Mouse (Mus musculus) intestine, embryonic 14.5 days (tissue): Measurements from ENCODE around the gene Tfr2. TPM values are rescaled to one million over a fixed set of nuclear protein-coding genes. Genes with fewer than 3 reads are reported as not detected.

Experiments
- ATAC-seq: fragments of 200-750 bp; cut with Nextera tagmentation; replicated peaks from 2 replicates; pipeline ENCODE4 v1.8.0; 2017; ENCODE audit warnings: low read depth, moderate number of reproducible peaks, moderate TSS enrichment, moderate library complexity; ENCODE audit not compliant: low FRiP score, low TSS enrichment
- DNase-seq: peaks from one replicate; pipeline ENCODE4 v3.0.0-alpha.2; 2018; ENCODE audit warnings: low spot score
- H3K27ac ChIP-seq: fragments of 300-500 bp; sonication (generic); 2 replicates; pipeline ENCODE4 v1.5.1; 2014; ENCODE audit warnings: low read depth, mild to moderate bottlenecking, control low read depth
- H3K27me3 ChIP-seq: fragments of 300-500 bp; sonication (generic); replicated peaks from 2 replicates; pipeline ENCODE4 v1.6.1; 2014; ENCODE audit warnings: low read length, control low read depth; ENCODE audit not compliant: control insufficient read depth, insufficient read depth
- H3K36me3 ChIP-seq: fragments of 300-500 bp; sonication (generic); 2 replicates; pipeline ENCODE4 v1.6.1; 2014; ENCODE audit warnings: low read length, control low read depth; ENCODE audit not compliant: control insufficient read depth, insufficient read depth
- H3K4me1 ChIP-seq: fragments of 300-500 bp; sonication (generic); replicated peaks from 2 replicates; pipeline ENCODE4 v1.6.1; 2014; ENCODE audit warnings: low read length, control low read depth, mixed read lengths; ENCODE audit not compliant: control insufficient read depth, insufficient read depth
- H3K4me2 ChIP-seq: fragments of 300-500 bp; sonication (generic); 2 replicates; pipeline ENCODE4 v1.6.1; 2014; ENCODE audit warnings: low read length
- H3K4me3 ChIP-seq: fragments of 300-500 bp; sonication (generic); 2 replicates; pipeline ENCODE4 v1.5.1; 2014; ENCODE audit warnings: low read depth, low read length, control low read depth, mixed read lengths
- H3K9ac ChIP-seq: fragments of 300-500 bp; sonication (generic); 2 replicates; pipeline ENCODE4 v1.6.1; 2014; ENCODE audit warnings: mild to moderate bottlenecking, low read length
- H3K9me3 ChIP-seq: fragments of 300-500 bp; sonication (generic); 2 replicates; pipeline ENCODE4 v1.6.1; 2016; ENCODE audit warnings: low read length, control low read depth; ENCODE audit not compliant: control insufficient read depth
- WGBS: fragments of 180-500 bp; shearing (Covaris S2); extraction: QIAGEN DNeasy Blood & Tissue Kit; methylation state at CpG from one replicate; pipeline ENCODE4 v1.1.7; 2014; 5-methylcytosine and 5-hydroxymethylcytosine counted together
- polyA plus RNA-seq: library from polyadenylated mRNA; unstranded; fragments of >200 nt; fragmentation: Nextera tagmentation; extraction: Ambion mirVana; gene quantifications from 2 replicates; pipeline ENCODE4 v1.2.1, GENCODE M21; 2014

Tfr2 gene
- 0.34 and 0.38 TPM in 2 replicates for polyA plus RNA-seq

DNA sequence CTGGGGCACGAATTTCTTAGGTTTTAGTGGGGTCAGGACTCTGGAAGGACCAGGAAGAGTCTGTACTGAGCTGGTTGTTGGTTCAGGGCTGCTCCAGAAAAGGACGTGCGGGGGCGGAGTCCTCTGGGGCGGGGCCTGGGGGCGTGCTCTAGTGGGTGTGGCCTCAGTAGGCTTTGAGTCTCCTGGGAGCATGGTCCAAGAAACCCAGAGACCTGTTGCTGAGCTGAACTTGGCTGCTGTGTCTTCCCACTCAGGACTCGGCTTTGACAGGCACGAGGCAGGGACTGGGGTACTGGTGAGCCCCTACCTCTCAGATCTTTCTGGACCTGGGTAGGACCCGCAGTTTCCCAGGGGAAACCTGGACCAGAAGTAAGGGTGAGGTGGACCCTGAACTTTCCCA is at the start of gene Tfr2:
Gene Tfr2, plus strand, starts transcription at position 176 of the 400 bp plus-strand sequence.
- Histone ChIP-seq H3K36me3 (no peaks in the 10 kb centered on the region), H3K27me3 (peaks cover 5% of the 10 kb centered on the region; the same call in 1 of the 2 replicates), H3K4me2 (no peak within 1 kb of the TSS), H3K4me3 (no peak within 1 kb of the TSS), H3K4me1 (0 out of 2 replicates have a peak, but pooled peaks cover 2% of the 10 kb centered on the region), H3K27ac (no peak within 1 kb of the TSS), H3K9ac (no peak within 1 kb of the TSS), H3K9me3 (no peaks in the 10 kb centered on the region)
- peak; percentile 72 for DNase-seq
- no peak; the same call in 1 of the 2 replicates for ATAC-seq
- 23% methylated on average over 9 of the region's 9 CpGs for WGBS

DNA sequence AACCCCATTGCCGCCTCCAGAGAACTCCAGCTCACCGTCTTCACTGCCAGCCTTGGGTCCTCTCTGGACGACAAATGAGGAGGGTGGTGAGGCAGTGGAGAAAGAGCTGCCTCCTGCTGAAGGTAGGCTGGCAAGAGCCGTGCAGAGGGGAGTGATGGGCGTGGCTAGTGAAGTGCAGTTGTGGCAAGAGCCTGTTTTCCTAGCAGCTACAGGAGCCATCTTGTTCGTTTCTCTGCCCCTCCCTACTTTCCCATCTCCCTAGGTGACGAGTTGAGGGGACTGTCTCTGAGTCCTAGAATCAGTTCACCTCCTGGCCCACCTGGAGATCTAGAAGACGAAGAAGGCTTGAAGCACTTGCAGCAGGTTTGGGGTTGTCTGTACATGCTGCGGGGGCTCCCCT is 47.8 kb upstream of the Tfr2 start:
- H3K4me1 ChIP-seq, result no peaks in the 10 kb centered on the region
- H3K27ac ChIP-seq, result no peak overlapping the region
- no peak overlapping the region for H3K4me2 ChIP-seq
- ATAC-seq (no peak), DNase-seq (no peak)
- H3K27me3 ChIP-seq, result no peaks in the 10 kb centered on the region
- H3K4me3 ChIP-seq, result no peak overlapping the region
- H3K9ac ChIP-seq, result no peak overlapping the region
- H3K36me3 ChIP-seq, result peaks cover 94% of the 10 kb centered on the region
- no peaks in the 10 kb centered on the region for H3K9me3 ChIP-seq
- WGBS, result 79% methylated on average over 9 of the region's 9 CpGs

DNA sequence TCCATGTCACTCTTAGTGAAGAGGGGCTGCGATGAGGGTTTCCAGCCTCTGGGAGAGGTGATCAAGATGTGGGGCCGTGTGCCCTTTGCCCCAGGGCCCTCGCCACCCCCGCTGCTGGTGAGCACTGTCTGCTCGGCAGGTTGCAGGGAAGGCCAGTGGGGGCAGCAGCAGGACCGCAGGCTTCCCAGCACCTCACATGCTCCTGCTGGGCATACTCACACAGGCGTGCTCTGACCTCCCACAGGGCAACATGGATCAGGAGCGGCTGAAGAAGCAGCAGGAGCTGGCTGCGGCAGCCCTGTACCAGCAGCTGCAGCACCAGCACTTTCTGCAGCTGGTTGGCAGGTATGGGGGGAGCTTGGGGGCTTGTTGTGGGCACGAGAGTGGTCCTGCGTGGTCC is 46.9 kb upstream of the Tfr2 start:
- 76% methylated on average over 11 of the region's 11 CpGs for WGBS
- Histone ChIP-seq H3K27ac (no peak overlapping the region), H3K4me3 (no peak overlapping the region), H3K4me1 (no peaks in the 10 kb centered on the region), H3K27me3 (no peaks in the 10 kb centered on the region), H3K9me3 (no peaks in the 10 kb centered on the region), H3K4me2 (no peak overlapping the region), H3K9ac (no peak overlapping the region), H3K36me3 (peaks cover 93% of the 10 kb centered on the region)
- DNase-seq (no peak), ATAC-seq (no peak)

DNA sequence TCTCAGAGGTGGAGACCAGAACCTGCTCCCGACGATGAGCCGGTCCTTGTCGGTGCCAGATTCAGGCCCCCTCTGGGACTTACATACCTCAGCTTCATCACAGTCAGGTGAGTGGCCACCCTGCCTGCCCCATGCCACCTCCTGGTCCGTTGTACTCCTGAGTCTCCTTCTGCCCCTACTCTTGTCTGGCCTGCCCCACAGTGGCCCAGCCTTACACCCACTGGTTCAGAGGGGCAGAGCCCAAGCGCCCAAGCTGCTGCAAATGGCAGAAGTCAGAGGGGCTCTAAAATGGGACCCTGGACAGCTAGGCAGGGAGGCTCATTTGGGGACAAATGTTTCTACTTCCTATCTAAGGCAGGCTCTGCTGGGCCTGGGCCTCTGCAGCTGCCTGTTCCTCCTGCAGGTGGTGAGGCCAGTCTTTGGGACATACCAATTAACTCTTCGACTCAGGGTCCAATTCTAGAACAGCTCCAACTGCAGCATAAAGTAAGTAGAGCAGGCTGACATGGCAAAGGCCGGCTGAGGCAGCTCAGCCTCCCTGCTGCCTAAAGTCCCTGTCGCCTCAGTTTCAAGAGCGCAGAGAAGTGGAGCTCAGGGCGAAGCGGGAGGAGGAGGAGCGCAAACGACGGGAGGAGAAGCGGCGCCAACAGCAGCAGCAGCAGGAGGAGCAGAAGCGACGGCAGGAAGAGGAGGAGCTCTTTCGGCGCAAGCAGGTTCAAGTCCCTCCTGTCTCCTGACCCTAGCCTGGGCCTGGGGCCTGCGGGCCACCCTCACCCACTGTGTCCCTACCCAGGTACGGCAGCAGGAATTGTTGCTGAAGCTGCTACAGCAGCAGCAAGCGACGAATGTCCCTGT is 46.0 kb upstream of the Tfr2 start:
- Histone ChIP-seq H3K27ac (no peak overlapping the region), H3K4me1 (no peaks in the 10 kb centered on the region), H3K9me3 (no peaks in the 10 kb centered on the region), H3K4me3 (no peak overlapping the region), H3K27me3 (no peaks in the 10 kb centered on the region), H3K4me2 (no peak overlapping the region), H3K36me3 (peaks cover 98% of the 10 kb centered on the region), H3K9ac (no peak overlapping the region)
- 82% methylated on average over 25 of the region's 25 CpGs for whole genome bisulfite sequencing
- DNase-seq (no peak), ATAC-seq (no peak)

DNA sequence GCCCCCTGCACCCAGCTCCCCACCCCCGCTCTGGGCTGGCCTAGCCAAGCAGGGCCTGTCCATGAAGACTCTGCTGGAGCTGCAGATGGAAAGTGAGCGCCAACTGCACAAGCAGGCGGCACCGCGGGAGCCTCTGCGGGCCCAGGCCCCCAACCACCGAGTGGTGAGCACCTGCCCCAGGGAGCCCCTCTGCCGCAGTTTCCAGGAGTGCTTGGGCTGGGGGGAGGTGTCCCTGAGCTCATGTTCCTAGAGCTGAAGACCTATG is 45.5 kb upstream of the Tfr2 start:
- Histone ChIP-seq H3K9me3 (no peaks in the 10 kb centered on the region), H3K27ac (no peak overlapping the region), H3K27me3 (no peaks in the 10 kb centered on the region), H3K9ac (no peak overlapping the region), H3K4me2 (no peak overlapping the region), H3K36me3 (peaks cover 98% of the 10 kb centered on the region), H3K4me1 (no peaks in the 10 kb centered on the region), H3K4me3 (no peak overlapping the region)
- ATAC-seq (no peak), DNase-seq (no peak)
- WGBS, result 85% methylated on average over 8 of the region's 8 CpGs

DNA sequence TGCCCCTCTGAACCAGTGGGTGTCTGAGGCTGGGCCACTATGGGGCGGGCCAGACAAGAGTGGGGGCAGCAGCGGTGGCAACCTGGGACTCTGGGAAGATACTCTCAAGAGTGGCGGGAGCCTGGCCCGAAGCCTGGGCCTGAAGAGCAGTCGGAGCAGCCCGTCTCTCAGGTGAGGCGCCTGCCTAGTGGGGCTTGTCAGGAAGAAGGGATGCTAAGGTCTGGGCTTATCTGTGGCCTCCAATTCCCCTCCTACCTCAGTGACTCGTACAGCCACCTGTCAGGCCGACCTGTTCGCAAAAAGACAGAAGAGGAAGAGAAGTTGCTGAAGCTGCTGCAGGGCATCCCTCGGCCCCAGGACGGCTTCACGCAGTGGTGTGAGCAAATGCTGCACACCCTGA is 45.0 kb upstream of the Tfr2 start:
- no peak for DNase-seq
- H3K4me3 ChIP-seq, result no peak overlapping the region
- peaks cover 98% of the 10 kb centered on the region for H3K36me3 ChIP-seq
- H3K4me1 ChIP-seq, result 0 out of 2 replicates have a peak, but pooled peaks cover 4% of the 10 kb centered on the region
- ATAC-seq, result no peak
- no peaks in the 10 kb centered on the region for H3K27me3 ChIP-seq
- no peak overlapping the region for H3K9ac ChIP-seq
- no peaks in the 10 kb centered on the region for H3K9me3 ChIP-seq
- no peak overlapping the region for H3K27ac ChIP-seq
- WGBS, result 86% methylated on average over 13 of the region's 13 CpGs
- H3K4me2 ChIP-seq, result no peak overlapping the region

DNA sequence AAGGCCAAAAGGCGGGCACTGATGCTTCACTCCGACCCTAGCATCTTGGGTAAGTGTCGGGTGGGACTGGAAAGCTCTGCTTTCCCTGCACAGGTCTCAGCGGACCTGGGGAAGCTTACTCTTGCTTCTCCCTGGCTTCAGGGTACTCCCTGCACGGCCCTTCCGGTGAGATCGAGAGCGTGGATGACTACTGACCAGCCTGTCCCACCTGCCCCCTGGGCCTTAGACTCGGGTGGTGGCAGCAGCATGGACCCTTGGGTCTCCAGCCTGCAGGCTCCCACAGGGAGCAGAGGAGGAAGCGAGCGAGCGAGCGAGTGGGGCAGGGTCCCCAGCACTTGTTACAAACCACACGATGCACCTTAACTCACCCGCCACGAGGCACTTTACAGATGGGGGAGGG is 44.1 kb upstream of the Tfr2 start:
- Histone ChIP-seq H3K4me2 (no peak overlapping the region), H3K36me3 (peaks cover 96% of the 10 kb centered on the region), H3K27me3 (no peaks in the 10 kb centered on the region), H3K9me3 (no peaks in the 10 kb centered on the region), H3K4me1 (peaks cover 9% of the 10 kb centered on the region; the same call in 1 of the 2 replicates), H3K4me3 (no peak overlapping the region), H3K9ac (no peak overlapping the region), H3K27ac (no peak overlapping the region)
- DNase-seq, result no peak
- ATAC-seq, result no peak
- WGBS, result 75% methylated on average over 16 of the region's 16 CpGs

DNA sequence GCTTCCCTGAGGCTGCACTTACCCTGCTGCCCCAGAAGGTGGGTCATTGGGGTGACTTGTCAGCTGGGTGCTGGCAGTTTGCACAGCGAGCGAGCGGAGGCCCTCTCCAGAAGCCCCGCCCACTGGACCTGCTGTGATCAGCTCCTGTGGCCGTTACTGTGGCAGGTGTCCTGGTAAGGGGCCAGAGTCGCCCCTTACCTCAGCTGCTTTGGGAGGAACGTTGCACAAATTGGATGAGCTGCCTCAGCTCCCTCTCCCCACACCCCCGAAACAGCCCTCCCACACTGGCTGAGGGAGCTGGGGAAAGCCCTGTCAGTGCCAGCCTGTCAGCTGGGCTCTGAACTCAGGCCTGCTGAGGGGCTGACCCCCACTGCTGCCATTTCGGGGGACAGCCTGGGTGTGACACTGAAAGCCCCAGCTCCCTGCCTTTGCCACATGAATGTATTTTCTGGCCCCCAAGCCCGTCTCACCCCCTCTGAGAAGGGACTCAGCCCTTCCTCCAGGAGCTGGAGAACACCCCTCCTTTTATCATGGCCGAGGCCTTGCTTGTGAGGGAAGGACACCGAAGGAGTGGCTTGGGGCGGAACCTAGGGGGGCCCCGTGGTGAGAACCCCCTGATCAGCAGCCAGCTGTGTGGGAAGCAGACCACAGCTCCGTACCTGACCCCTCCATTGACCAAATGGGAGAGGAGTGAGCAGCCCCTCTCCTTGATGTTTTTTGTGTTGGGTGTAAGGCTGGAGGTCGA is 43.3 kb upstream of the Tfr2 start:
- Histone ChIP-seq H3K36me3 (peaks cover 88% of the 10 kb centered on the region), H3K27me3 (no peaks in the 10 kb centered on the region), H3K9ac (no peak overlapping the region), H3K4me2 (no peak overlapping the region), H3K27ac (no peak overlapping the region), H3K9me3 (no peaks in the 10 kb centered on the region), H3K4me3 (no peak overlapping the region), H3K4me1 (peaks cover 9% of the 10 kb centered on the region; the same call in 1 of the 2 replicates)
- 55% methylated on average over 16 of the region's 16 CpGs for WGBS
- ATAC-seq (no peak), DNase-seq (no peak)
